Mouse (Mus musculus) kidney, adult 8-10 months (tissue): ENCODE data around the gene Rbm39.
A peak's percentile ranks its signal among the peaks of the same experiment; 100 is the strongest.
"Not testable (repeated sequence)": the region's sequence is repeated elsewhere in the genome, so short reads cannot be mapped to it uniquely, and the experiment has no call there.

Experiments used
- DNase-seq, 2 experiments: peaks; one replicate each; pipeline ENCODE4 v3.0.0; 2022

The Rbm39 gene

DNA sequence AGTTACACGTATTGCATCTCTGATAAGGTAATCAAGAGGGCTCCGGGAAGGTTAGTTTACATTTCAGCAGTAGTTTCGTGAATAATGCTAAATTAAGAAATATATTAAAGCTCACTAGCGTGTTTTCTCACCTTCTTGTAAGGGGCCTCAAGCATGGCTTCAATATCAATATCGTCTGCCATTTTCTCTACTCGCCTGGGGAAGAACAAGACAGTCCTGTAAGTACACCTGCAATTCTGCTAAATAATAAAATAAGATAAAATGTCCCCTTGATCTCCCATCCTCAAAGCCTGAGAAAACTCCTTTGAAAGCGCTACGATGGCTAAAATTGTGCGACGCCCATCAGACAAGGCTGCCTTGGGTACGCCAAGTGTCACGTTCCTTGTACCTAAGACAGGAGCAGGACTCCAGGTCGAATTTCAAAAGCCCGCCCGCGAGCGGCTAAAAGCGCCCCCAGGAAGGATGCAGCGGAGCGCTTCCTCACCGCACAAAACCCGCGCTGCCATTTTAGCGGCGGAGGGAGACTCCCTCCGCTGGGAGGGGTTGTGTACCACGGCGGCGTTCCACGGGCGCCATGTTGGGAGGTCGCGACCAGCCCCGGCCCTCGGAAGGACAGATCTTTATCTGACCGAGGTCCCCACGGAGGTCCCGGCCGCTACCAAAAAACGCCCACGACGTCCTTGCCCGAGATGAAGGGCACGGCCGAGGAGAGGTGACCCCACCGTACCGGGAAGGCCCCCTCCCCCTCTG lies 817 bp downstream of the Rbm39 start:
- peak; percentile 65 to 73 for DNase-seq

DNA sequence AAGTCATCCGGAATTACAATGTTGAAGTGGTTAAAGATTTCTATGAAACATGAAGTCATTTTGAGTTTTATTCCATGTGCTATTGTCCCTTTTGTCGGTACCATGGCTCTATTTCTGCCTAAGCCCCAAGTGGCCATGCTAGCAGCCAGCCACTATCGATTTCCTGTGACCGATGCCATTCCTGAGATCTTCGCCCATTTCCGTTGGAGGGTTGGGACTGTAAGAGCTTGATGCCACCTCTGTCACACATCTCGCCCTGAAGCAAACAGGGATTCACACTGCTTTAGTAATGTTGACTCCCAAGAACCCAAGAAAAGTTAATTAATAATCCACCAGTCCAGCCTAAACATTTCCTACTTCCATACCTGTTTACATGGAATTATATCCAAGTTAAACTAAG lies 2.4 kb downstream of the Rbm39 start:
- DNase-seq = no peak

DNA sequence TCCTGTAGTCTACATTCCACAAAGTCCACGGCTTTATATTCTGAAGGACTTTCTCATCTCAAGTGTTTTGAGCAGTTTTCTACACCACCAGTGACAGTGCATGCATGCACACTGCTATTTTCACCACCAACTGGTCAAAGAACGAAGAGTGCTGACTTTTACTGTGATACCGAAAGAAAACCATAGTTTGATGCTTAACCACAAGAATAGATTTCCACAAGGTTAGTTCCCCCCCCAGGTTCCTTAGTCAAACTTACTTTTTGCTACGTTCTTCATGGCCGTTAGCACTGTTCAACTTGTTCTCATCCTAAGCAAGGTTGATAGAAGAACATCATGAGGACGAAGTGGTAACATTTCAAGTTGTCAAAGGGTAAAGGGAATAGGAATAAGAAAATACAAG lies 3.0 kb downstream of the Rbm39 start:
- no peak for DNase-seq

DNA sequence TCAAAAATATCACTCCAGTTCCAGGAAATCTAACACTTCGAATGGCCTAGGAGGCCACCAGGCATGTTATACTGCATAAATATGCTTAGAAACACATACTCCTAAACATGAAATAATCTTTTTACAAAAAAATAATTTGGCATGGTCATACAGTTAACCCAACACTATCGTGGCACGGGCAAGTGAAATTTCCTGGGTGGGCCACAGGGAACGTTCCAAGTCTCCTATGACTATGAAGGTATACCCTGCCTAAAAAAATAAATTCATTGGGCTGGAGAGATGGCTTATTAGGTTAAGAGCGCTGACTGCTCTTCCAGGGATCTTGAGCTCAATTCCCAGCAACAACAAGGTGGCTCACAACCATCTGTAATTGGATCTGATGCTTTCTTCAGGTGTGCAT lies 13.5 kb downstream of the Rbm39 start:
- DNase-seq = no peak

DNA sequence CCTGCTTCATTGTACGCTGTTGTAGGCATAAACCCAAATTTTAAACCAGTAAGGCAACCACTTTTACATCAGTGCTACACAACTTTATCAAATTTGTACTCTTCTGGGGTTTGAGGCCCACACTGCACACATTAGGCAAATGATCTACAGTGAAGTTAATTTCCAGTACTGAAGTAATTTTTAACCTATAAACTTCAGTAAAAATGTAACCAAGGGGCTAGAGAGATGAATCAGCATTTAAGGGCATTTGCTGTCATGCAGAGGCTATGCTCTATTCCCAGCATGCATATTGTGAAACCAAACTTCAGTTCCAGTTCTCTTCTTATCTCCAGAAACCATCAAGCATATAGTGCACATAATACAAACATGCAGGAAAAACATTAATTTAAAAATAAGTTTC lies 14.6 kb downstream of the Rbm39 start:
- DNase-seq = peak in 1 of 2 experiments; percentile 36

DNA sequence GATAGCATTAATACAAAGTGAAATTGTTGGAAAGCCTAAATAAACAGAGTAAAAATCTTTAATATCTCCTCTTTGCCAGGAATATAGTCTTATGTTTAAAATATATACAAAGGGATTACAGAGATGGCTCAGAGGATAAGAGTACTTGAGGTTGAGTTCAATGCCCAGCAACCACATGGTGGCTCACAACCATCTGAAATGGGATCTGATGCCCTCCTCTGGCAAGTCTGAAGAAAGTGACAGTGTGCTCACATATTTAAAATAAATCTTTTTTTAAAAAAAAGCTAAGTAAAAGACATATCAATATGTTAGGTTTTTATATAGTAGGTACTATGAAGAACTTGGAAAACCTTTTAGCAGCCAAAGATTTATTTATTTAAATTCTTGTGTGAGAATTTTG lies 28.5 kb downstream of the Rbm39 start:
- no peak for DNase-seq

DNA sequence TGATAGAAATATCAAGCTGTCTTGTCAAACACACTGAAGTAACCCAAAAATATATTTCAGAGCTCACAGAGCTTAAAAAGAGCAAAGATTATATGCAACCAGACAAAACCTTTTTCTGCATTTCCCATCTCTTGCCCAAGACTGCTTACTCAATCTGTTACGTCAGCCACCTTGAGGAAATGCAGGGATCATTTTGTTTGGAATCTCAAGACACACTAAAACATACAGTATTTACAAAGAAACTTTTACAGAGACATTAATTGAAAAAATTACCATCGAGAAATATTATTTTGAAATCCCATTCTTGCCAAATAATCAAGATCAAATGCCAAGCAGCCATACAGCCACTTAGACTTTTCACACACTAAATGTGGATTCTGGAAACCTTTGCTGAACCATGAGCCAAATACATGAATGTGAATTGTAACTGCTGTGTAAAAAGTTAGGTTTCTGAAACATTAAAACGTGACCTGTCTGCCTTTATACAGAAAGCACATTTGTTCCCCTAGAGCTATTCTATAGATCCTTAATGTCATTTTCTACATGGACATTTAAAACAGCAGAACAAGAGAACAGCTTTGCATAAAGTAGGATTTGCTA lies 32.6 kb downstream of the Rbm39 start:
- DNase-seq = no peak

DNA sequence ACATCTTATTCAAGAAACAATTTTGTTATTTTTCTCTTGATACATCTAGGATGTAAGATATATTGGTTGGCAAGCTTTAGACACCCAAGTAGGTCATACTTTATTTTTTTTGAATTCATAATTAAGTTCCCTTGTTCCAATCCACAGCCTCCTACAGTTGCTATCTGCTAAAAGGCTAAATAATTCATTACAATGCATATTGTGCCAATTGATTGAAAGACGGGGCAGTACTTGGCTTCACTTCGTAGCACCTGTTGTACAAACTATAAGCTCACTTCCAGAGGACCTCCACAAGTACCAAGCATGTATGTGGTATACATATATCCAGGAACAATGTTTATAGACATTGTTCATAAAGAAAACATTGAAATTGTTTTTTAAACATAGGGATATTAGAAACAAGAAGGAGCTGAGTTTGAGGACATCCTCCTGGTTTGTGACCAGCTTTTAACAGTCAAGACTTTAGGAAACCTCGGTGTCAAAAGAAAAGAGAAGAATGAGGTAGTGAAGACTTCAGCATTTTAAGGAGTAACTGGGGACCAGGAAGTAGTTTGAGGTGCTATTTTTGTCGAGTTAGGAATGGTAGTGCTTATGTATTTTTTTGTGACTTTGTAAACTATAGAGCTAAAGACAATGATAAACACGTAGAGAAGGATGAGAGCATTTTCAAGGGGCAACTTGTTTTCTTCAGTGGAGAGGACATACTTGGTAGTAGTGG lies 33.6 kb downstream of the Rbm39 start:
- DNase-seq = no peak

DNA sequence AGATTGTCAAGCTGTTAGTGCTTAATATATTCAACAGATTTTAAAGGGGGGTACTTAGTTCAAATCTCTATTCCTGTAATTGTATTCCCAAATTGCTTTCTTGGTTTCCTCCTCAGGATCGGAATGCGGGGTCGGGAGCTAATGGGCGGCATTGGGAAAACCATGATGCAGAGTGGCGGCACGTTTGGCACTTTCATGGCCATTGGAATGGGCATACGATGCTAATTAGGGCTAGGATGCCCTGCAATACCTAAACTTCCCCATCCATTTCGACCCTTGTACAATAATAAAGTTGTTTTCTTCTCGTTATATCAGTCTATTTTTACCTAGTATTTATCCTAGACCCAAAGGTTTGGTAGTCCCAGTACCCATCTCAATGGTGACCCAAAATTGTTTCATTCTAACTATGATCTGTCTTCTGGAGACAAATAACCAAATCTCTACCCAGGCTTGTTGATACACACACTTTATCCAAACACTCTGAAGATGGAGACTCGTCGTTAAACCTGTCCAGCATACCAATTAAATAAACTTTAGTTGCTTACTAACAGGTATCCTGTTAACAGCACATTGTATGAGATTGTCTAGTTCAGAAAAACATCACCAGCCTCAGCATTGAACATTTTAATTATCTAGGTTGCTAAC lies 34.4 kb downstream of the Rbm39 start:
- DNase-seq = no peak

DNA sequence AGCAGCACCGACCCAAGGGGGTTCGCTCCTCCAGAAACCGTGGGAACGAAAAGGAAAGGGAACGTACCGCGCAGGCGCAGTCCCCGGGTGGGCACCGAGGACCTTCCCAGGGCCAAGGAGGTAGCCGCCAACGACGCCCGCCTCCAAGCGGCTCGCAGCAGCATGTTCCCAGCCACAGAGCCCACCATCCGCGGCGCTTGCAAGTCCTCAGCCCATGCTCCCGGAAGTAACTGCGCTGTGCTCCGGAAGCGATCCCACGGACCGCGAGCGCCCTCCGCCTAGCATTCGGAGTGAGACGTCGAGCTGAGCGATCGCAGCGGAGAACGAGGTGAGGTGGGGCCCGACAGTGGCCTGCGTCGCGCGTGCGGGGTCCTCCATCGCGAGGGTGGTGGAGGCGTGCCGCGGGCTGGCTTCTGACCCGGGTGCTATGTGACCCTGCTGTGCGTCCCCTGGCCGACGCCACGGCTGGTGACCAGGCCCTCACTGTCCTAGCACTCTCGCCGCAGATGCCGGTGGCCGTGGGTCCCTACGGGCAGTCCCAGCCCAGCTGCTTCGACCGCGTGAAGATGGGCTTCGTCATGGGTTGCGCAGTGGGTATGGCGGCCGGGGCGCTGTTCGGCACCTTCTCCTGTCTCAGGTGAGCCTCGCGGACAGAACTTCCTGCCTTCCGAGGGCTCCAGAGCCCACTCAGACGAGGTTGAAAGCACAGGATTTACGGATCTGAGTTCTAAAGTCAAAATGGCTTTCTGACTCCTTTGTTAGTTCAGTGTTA lies 35.9 kb downstream of the Rbm39 start, which contains the start of the genes Romo1 and Nfs1:
Gene Romo1 (plus strand): TSS at position 87 of the 772 bp plus-strand sequence.
Gene Nfs1 (minus strand): TSS at position 234 of the 772 bp plus-strand sequence.
- DNase-seq = peak; percentile 84 to 89

DNA sequence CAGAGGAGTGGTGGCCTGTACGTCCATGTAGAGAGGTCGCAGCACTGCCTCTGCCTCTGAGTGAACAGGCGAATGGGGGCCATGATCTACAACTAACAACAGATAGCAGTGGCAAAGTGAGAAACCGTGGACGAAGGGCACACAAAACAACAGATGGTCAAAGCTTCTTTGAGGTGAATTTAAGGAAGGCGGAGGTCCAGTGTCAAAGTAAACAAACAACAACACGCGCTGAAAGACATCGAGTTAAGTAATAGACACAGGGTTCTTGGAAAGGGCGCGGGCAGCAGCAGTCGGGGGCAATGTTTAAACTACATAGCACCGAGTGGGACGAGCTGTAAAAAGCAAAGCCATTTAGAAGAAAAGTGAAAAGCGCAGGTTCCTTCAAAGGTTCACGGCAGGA lies 36.7 kb downstream of the Rbm39 start:
- no peak for DNase-seq

DNA sequence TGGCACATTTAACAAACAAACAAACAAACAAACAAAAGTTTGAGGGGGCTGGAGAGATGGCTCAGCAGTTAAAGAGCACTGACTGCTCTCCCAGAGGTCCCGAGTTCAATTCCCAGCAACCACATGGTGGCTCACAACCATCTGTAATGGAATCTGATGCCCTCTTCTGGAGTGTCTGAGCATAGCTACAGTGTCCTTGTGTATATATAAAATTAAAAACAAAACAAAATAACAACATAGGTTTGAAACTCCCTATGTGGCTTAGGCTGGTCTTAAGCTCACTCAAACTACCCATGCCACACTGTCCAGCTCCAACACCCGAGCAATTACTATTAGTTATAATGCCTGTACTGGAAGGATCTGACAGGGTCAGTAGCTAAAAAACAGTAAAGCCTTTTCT lies 37.2 kb downstream of the Rbm39 start:
- no peak for DNase-seq

DNA sequence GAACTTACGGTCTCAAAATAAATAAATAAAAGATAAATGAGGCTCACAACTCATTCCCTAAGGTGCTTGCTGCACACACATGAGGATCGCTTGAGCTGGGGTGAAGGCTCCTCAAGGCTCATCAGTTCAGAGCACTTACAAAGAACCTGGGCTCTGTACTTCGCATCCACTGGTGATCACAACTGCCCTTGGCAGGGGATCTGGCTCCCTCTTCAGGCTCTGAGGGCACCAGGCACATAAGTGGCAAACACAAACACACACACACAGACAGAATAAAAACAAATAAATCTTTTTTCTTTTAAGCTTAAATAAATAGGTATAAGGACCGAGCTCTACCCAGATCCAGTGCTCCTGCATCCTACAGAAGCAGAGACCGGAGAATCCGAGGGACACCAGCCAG lies 44.3 kb downstream of the Rbm39 start:
- no peak for DNase-seq

DNA sequence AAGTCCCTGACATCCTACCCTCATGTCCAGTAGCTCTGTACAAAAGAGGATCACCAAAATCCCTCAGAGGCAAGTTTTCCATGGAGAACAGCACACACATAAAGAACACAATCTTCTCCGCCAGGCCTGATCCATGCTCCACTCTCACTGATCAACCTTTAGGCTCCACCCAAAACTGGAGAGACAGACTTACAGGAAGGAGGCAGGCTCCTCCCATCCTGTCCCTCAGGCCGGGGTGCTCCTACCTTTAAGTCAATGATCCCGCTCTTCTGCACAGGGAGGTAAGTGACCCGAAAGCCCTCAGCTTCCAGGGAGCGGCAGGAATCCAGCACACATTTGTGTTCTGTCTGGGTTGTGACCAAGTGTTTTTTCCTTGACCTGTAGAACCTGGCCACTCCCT lies 45.9 kb downstream of the Rbm39 start:
- no peak for DNase-seq

DNA sequence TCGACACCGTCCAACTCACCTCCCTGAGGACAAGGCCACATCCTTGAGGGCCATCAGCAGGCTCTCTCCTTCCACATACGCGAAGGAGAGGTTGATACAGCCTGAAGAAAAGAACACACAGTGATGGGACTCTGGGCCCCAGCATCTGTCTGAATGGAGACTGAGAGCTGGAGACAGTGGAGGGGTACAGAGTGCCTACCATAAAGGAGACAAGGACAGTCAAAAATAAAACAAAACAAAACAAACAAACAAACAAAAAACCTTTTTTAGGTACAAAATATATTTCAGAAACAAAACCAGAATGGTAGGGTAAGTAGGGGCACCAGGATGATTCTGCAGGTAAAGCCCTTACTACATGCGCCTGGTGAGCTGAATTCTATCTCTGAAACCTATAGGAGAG lies 53.0 kb downstream of the Rbm39 start, which contains the start of gene Gm28036:
Gene Gm28036 (minus strand): TSS at position 101 of the 400 bp plus-strand sequence.
- DNase-seq = no peak

DNA sequence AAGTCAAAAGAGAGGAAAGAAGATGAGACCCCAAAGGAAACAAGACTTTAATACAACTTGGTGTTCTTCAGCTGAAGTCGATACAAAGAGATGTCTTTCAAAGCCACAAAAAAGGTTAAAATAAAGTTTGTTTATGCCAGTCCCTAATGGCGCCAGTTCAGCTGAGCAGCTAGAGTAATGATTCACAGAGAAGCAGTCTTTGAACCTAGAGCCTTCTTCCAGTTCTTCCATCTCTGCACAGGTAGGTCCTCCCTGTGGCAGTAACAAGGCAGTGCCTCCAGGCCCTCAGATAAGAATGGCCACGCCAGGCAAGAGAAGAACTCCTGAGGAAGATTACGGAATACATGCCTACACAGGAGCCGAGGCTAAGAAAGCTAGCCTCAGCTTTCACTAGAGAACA lies 56.3 kb downstream of the Rbm39 start:
- DNase-seq = peak; percentile 37

DNA sequence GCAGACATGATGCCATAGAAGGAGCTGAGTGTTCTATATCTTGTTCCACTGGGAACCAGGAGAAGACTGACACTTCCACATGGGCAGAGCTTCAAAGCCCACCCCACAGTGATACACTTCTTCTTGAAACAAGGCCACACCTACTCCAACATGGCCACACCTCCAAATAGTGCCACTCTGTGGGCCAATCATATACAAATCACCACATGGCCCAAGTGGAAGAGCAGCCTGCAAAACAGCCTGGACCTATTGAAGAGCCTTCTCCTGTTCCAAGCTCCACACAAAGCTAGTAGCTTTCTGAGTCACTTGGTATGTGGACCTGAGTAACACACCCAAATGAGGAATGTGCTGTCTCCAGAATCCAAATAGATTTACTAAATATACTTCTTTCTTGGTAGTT lies 60.5 kb downstream of the Rbm39 start:
- no peak for DNase-seq

DNA sequence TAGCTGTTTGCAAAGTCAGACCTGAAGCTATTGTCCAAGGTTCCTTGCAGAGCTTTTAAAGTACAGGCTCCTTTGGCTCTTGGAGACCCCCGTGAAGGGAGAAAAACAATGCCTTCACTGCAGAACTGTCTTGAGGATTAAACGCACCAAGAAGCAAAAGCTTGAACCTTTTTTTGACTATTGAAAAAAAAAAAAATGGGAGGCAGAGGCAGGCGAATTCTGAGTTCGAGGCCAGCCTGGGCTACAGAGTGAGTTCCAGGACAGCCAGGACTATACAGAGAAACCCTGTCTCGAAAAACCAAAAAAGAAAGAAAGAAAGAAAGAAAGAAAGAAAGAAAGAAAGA lies 68.0 kb downstream of the Rbm39 start:
- DNase-seq = not testable (repeated sequence)

DNA sequence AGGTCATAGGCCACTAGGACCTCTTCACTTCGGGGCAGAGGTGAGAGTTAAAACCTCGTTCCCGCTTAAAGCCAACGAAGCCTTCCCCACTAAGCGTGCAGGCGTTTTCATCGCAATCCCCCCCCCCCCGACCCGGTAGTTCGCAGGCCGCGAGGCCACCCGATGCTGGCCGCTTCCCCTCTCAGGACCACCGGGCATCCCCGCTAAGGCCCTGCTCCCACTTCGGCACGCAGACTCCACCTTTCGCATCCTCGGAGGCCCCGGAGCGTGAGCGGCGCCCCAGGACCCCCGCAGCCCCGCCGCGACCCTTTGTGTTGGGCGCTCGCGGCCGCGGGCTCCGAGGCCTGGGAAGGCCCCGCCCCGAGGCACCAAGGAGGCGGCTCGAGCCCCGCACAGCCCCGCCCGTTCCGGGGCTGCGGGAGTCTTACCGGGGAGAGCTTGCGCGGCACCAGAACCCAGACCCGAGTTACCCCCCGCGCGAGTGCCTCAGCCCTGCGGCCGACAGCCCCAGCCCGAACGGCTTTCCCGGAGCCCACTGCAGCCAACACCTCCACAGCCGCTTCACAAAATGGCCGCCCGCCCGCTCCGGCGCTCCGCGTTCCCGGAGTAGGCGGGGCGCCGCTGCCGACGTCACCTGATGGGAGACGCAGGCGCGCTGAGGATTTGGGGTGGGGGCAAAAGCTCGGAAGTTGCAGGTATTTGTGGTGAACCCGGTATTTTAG lies 68.5 kb downstream of the Rbm39 start, which contains the start of the genes Cpne1 and Rbm12:
Gene Cpne1 (minus strand): TSS at position 608 of the 722 bp plus-strand sequence.
Gene Rbm12 (minus strand): TSS at position 621 of the 722 bp plus-strand sequence.
- DNase-seq = peak; percentile 84 to 91

DNA sequence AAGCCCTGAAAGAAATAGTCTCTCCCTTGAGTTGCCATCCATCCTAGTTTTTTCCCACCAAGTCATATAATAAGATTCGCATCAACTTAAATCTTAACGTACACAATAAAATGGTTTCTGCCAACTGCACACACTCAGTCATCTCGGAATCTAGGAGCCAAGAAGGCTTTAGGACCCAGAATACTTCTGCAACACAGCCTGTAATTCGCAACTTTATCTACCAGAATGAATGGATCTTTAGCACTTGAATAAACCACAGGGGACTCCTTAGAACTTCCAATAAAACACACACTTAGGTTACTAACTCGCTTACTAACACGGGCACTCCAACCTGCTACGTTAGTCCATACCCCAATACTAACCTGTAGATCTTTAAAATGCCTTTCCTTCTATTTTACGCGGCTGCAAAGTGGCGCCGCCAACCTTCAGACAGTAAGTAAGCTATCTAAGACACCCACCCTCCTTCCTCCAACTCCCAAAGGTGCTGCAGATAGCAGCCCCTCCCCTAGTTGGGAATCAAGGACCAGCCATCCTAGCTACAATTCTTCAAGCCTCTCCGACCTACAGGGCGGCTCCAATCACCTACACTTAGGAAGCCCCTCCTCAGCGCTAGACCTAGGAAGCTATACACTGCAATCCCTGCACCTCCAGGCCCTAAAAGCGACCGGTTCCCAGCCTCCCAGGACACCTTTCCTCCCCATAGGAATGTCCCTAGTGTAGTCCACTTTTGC lies 69.2 kb downstream of the Rbm39 start:
- DNase-seq = no peak
